Mouse (Mus musculus): ENCODE measurements at regions not wholly inside any gene's neighbourhood (a gene's known extent, or its start where the extent isn't known, plus 50 kb on each side); places are given as distances from the start of the nearest gene placed in this dataset.

- H3K27me3 ChIP-seq (ENCODE audit: insufficient read depth, low read length) = no peaks in the 10 kb centered on the region
- no peaks in the 10 kb centered on the region for H3K36me3 ChIP-seq (ENCODE audit: insufficient read depth)
- H3K9me3 ChIP-seq (ENCODE audit: low read length) = no peaks in the 10 kb centered on the region
- no peak overlapping the region for H3K9ac ChIP-seq
- no peak overlapping the region for H3K4me3 ChIP-seq (ENCODE audit: low read depth, low read length)
- no peak for TF ChIP-seq CTCF (IDR thresholded peaks at IDR 0.05; ENCODE audit: low read depth)
- no peak for ATAC-seq
- no peak overlapping the region for H3K4me2 ChIP-seq (ENCODE audit: low read depth)
- no peak overlapping the region for H3K27ac ChIP-seq (ENCODE audit: low read depth, low read length)
- no peak for DNase-seq
- no peaks in the 10 kb centered on the region for H3K4me1 ChIP-seq (ENCODE audit: insufficient read depth)
- WGBS = 66% methylated on average over 8 of the region's 8 CpGs
Observed at GRCm38 (mm10) chr13:7373559-7373958, 725.0 kb upstream of the Pfkp start.

- Histone ChIP-seq H3K36me3 (ENCODE audit: insufficient read depth) (no peaks in the 10 kb centered on the region), H3K27ac (ENCODE audit: low read depth, low read length) (no peak overlapping the region), H3K4me2 (ENCODE audit: low read depth) (no peak overlapping the region), H3K9me3 (ENCODE audit: low read length) (no peaks in the 10 kb centered on the region), H3K27me3 (ENCODE audit: insufficient read depth, low read length) (no peaks in the 10 kb centered on the region), H3K9ac (no peak overlapping the region), H3K4me1 (ENCODE audit: insufficient read depth) (no peaks in the 10 kb centered on the region), H3K4me3 (ENCODE audit: low read depth, low read length) (no peak overlapping the region)
- no peak for TF ChIP-seq CTCF (IDR thresholded peaks at IDR 0.05; ENCODE audit: low read depth)
- WGBS = 64% methylated on average over 7 of the region's 7 CpGs
- ATAC-seq = peak; percentile 88
- DNase-seq = peak; percentile 36
Observed at GRCm38 (mm10) chr13:7374993-7375627, 726.5 kb upstream of the Pfkp start.

DNA sequence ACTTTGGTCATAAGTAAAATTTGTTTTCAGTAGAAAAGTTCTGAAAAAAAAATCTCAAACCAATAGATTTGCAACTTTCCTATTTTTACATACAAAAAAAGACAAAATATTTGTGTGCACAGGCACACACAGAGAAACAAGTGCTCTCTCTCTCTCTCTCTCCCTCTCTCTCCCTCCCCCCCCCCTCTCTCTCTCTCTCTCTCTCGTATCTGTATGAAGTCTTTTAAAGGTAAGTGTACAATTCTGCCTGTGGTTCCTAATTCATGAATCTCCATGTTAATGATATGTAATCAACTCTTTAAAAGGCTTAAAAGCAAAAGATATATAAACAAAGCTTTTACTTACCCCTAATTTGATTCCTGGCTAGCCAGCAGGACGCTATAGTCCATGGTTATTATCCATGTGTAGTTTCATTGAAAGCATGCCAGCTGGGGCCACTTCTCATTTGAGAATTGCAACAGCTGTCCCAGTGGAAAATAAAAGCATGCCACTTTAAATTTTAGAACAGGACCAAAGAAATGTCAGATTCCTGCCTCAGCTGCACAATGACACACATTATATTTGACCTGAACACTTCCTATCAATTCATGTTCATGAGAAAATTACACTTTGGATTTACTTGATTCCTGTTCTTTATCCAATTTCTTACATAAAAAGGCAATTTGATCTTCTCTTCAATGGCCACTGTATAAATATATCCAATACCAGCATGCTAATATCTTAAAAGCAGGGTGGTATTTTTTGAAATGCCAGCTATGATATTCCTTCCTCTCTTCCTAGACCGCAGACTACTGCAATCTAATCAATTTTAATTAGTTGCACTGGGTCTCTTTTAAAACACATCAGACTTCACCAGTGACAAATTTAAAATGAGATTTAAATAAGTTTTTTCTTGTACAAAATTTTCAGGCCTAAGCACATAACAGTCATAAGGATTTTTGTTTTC, 766.0 kb upstream of the Pfkp start:
- Histone ChIP-seq H3K4me3 (ENCODE audit: low read depth, low read length) (no peak overlapping the region), H3K27ac (ENCODE audit: low read depth, low read length) (no peak overlapping the region), H3K9me3 (ENCODE audit: low read length) (no peaks in the 10 kb centered on the region), H3K9ac (no peak overlapping the region), H3K36me3 (ENCODE audit: insufficient read depth) (no peaks in the 10 kb centered on the region), H3K4me1 (ENCODE audit: insufficient read depth) (no peaks in the 10 kb centered on the region), H3K4me2 (ENCODE audit: low read depth) (no peak overlapping the region), H3K27me3 (ENCODE audit: insufficient read depth, low read length) (no peaks in the 10 kb centered on the region)
- 12% methylated on average over 3 of the region's 3 CpGs for WGBS
- no peak for TF ChIP-seq CTCF (IDR thresholded peaks at IDR 0.05; ENCODE audit: low read depth)
- peak; percentile 48 for DNase-seq
- peak; percentile 40; the same call in 1 of the 2 replicates for ATAC-seq

DNA sequence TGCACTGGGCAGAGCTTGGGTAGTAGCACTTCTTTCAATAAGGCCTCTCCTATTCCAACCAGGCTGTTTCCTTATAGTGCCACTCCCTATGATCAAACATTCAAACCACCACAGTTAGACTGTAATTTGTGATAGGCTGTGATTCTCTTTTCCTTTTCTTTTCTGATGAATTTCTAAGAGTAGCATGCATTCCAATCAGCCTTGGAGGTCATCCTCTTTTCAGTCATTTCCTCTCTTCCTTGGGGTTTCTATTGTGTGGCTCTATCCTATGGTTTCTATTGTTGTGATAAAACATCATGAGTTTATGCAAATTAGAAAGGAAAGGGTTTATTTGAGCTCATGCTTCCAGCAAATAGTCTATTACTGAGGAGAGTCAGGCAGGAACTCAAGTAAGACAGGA, 774.9 kb upstream of the Adarb2 start:
- H3K4me2 ChIP-seq (ENCODE audit: low read depth) = no peak overlapping the region

DNA sequence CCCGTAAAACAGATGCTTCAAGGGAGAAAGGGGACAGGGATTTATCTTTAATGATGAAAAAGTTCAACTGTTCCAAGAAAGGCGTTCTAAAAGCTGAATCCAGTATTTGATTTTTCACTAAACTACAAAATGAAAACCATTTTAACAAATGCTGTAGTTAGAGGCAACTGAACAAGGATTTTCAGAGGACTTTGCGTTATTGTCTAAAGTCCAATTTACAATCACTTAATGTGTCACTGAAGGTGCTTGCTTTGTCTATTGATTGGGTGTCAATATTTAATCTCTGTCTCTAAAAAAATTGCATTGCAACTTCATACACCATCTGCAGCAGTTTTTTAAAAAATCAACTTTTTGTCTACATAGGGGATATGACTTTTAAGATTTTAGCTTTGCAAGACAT, 773.4 kb upstream of the Adarb2 start:
- no peaks in the 10 kb centered on the region for H3K27me3 ChIP-seq (ENCODE audit: insufficient read depth, low read length)
- H3K4me2 ChIP-seq (ENCODE audit: low read depth) = no peak overlapping the region
- no peak overlapping the region for H3K9ac ChIP-seq
- no peaks in the 10 kb centered on the region for H3K36me3 ChIP-seq (ENCODE audit: insufficient read depth)
- H3K27ac ChIP-seq (ENCODE audit: low read depth, low read length) = no peak overlapping the region
- H3K4me3 ChIP-seq (ENCODE audit: low read depth, low read length) = no peak overlapping the region
- H3K9me3 ChIP-seq (ENCODE audit: low read length) = no peaks in the 10 kb centered on the region
- 67% methylated on average over 3 of the region's 3 CpGs for WGBS
- DNase-seq (no peak), ATAC-seq (no peak)
- H3K4me1 ChIP-seq (ENCODE audit: insufficient read depth) = no peaks in the 10 kb centered on the region
- no peak for TF ChIP-seq CTCF (IDR thresholded peaks at IDR 0.05; ENCODE audit: low read depth)

More for the DNA sequence above, 774.9 kb upstream of the Adarb2 start:
- no peak for DNase-seq
- H3K9ac ChIP-seq = no peak overlapping the region
- H3K9me3 ChIP-seq (ENCODE audit: low read length) = no peaks in the 10 kb centered on the region
- no peaks in the 10 kb centered on the region for H3K4me1 ChIP-seq (ENCODE audit: insufficient read depth)
- no peak for ATAC-seq
- TF ChIP-seq CTCF (IDR thresholded peaks at IDR 0.05; ENCODE audit: low read depth) = no peak
- H3K27ac ChIP-seq (ENCODE audit: low read depth, low read length) = no peak overlapping the region
- no peaks in the 10 kb centered on the region for H3K36me3 ChIP-seq (ENCODE audit: insufficient read depth)
- H3K27me3 ChIP-seq (ENCODE audit: insufficient read depth, low read length) = no peaks in the 10 kb centered on the region
- H3K4me3 ChIP-seq (ENCODE audit: low read depth, low read length) = no peak overlapping the region

- DNase-seq = no peak
- Histone ChIP-seq H3K4me1 (ENCODE audit: insufficient read depth) (no peaks in the 10 kb centered on the region), H3K27me3 (ENCODE audit: insufficient read depth, low read length) (no peaks in the 10 kb centered on the region), H3K9me3 (ENCODE audit: low read length) (no peaks in the 10 kb centered on the region), H3K4me3 (ENCODE audit: low read depth, low read length) (no peak overlapping the region), H3K27ac (ENCODE audit: low read depth, low read length) (no peak overlapping the region), H3K4me2 (ENCODE audit: low read depth) (no peak overlapping the region), H3K36me3 (ENCODE audit: insufficient read depth) (no peaks in the 10 kb centered on the region), H3K9ac (no peak overlapping the region)
- WGBS = 10% methylated on average over 2 of the region's 2 CpGs
- no peak for TF ChIP-seq CTCF (IDR thresholded peaks at IDR 0.05; ENCODE audit: low read depth)
- no peak for ATAC-seq
Observed at GRCm38 (mm10) chr13:7451434-7452002, 751.1 kb upstream of the Adarb2 start.

DNA sequence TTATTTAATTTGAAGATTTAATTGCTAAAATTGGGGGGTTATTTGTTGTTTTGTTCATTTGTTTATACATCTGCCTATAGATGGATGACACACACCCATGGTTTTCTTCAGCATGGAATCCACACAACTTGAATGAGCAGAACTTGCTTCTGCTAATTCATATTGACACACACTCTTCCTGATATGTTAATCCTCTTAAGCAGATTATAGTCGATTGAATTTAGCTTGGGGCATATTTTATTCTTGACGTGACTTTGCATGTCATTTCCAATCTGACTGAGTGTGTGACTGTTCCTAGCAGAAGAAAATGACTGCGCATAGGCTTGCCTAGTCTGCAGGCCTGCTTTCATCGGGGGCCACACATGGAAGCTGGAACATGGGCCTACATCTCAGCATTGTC, 727.0 kb upstream of the Adarb2 start:
- H3K4me2 ChIP-seq (ENCODE audit: low read depth) = no peak overlapping the region
- no peaks in the 10 kb centered on the region for H3K9me3 ChIP-seq (ENCODE audit: low read length)
- no peaks in the 10 kb centered on the region for H3K27me3 ChIP-seq (ENCODE audit: insufficient read depth, low read length)
- no peak for TF ChIP-seq CTCF (IDR thresholded peaks at IDR 0.05; ENCODE audit: low read depth)
- H3K4me1 ChIP-seq (ENCODE audit: insufficient read depth) = no peaks in the 10 kb centered on the region
- DNase-seq = no peak
- ATAC-seq = no peak
- no peak overlapping the region for H3K9ac ChIP-seq
- no peaks in the 10 kb centered on the region for H3K36me3 ChIP-seq (ENCODE audit: insufficient read depth)
- 81% methylated on average over 4 of the region's 4 CpGs for WGBS
- H3K27ac ChIP-seq (ENCODE audit: low read depth, low read length) = no peak overlapping the region
- no peak overlapping the region for H3K4me3 ChIP-seq (ENCODE audit: low read depth, low read length)
